Mouse (Mus musculus) megakaryocyte, embryonic 14.5 days (primary cell): ENCODE results near the gene Adam15.

Experiments used
- FLI1 ChIP-seq: IDR thresholded peaks from 2 replicates; pipeline ENCODE4 v1.6.1; 2012; ENCODE audit warnings: low read length, inconsistent platforms, mixed read lengths
- GATA1 ChIP-seq: IDR thresholded peaks from 3 replicates; pipeline ENCODE4 v1.6.1; 2012; ENCODE audit warnings: mixed read lengths, low read length, inconsistent platforms, borderline replicate concordance

DNA sequence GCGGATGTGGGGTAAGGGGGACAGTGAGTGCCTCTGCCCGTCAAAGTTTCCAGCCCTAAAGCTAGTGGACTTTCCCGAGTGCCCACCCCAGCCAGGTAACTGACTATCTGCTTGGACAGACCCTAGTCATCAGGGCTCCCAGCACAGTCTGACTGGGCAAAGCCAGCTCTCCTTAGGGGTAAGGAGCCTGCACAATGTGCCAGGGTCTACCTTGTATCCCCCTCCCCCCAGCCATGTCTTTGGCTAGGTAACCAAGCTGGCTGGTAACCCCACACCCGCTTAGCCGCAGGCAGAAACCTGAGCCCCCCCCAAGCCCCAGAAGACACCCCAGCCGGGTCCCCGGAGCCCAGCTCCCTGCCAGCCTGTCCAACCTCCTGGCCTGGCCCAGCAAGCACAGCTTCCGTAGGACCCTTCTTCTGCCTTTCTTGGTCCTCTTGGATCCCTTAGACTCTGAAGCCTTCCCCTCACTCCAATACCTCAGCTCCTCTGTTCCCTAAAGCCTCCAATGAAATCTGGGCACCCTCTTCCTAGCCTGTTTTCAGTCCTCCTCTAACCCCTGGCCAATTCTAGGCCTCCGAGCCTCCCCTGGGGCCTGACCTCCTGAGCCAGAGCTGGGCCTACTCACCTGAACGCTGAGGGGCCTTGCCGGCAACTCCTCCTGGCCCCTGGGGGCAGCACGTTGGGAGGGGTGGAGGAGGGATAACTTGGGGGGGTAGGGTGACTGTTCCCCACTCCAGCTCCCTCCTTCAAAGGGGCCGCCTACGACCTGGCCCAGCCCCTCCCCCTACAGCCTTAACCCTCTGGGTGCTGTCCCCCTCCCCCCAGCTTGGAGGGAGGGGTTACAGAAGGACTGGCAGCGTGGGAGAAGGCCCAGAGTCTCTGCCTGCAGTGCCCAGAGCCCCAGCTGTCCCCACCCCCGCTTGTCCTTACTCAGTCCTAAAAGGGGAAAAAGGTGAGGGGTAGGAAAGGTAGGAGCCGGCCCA lies 36.9 kb upstream of the Adam15 start:
- TF ChIP-seq GATA1 (no peak), FLI1 (no peak)
